Mouse (Mus musculus): ENCODE measurements around the gene Hdgfl1. TPM values are rescaled to one million over a fixed set of nuclear protein-coding genes. Genes with fewer than 3 reads are reported as not detected.

The Hdgfl1 gene
- not detected in 2 replicates for polyA plus RNA-seq (2014; fragmentation: Nextera tagmentation; extraction: Ambion mirVana)

DNA sequence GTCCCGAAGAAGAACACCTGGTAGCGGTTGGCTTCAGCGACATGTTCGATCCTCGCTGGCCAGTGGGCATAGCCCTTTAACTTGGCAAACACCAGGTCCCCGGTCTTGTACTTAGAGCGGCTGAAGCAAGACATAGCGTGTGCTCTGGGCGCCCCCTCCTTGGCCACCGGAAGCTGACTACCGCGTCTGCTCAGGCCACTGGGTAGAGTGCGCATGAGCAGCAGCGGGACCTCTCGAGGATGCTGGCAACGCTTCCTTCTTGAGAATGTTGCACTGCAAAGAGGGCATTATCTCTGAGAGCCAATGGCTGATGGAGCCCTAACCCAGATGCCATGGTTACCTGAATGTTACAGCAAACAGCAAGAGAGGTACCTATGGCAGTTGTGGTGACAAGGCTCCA is at the start of gene Hdgfl1:
Gene Hdgfl1, minus strand, starts transcription at position 211 of the 400 bp plus-strand sequence.
- no peak within 1 kb of the TSS for H3K4me3 ChIP-seq (replicated peaks; ENCODE audit: low read depth, low read length)
- no peak within 1 kb of the TSS for H3K4me2 ChIP-seq (ENCODE audit: low read length)
- H3K36me3 ChIP-seq (ENCODE audit: control insufficient read depth, insufficient read depth, low read length) = no peaks in the 10 kb centered on the region
- no peaks in the 10 kb centered on the region for H3K9me3 ChIP-seq (ENCODE audit: control insufficient read depth, low read length)
- no peak within 1 kb of the TSS for H3K27ac ChIP-seq (replicated peaks; ENCODE audit: low read depth, low read length)
- no peak for ATAC-seq (ENCODE audit: low FRiP score, low TSS enrichment)
- no peaks in the 10 kb centered on the region for H3K27me3 ChIP-seq (ENCODE audit: control insufficient read depth, insufficient read depth, low read length)
- WGBS = 96% methylated on average over 16 of the region's 16 CpGs
- no peak for DNase-seq
- H3K4me1 ChIP-seq (ENCODE audit: control insufficient read depth, insufficient read depth, low read length) = no peaks in the 10 kb centered on the region
- no peak within 1 kb of the TSS for H3K9ac ChIP-seq (replicated peaks; ENCODE audit: low read length)

DNA sequence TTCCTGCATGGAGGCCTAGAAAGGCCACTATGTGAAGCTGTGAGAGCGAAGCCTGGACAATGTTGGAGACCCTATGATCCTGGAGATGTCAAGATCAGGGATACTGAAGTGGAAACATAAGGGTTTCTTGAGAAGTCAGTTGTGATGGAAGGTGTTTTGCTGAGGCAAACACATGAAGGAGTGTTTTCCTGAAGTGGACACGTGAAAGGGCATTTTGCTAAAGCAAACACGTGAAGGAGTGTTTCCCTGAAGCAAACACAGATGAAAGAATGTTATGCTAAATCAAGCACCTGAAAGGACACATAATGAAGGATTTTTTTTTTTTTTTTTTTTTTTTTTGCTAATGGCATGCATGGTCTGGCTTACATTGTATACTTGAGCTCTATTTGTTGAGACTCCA is 25.5 kb upstream of the Hdgfl1 start:
- no peak overlapping the region for H3K4me2 ChIP-seq (ENCODE audit: low read length)
- ATAC-seq (ENCODE audit: low FRiP score, low TSS enrichment) = no peak
- no peak overlapping the region for H3K27ac ChIP-seq (replicated peaks; ENCODE audit: low read depth, low read length)
- H3K36me3 ChIP-seq (ENCODE audit: control insufficient read depth, insufficient read depth, low read length) = no peaks in the 10 kb centered on the region
- no peaks in the 10 kb centered on the region for H3K4me1 ChIP-seq (ENCODE audit: control insufficient read depth, insufficient read depth, low read length)
- H3K27me3 ChIP-seq (ENCODE audit: control insufficient read depth, insufficient read depth, low read length) = no peaks in the 10 kb centered on the region
- H3K9ac ChIP-seq (replicated peaks; ENCODE audit: low read length) = no peak overlapping the region
- H3K9me3 ChIP-seq (ENCODE audit: control insufficient read depth, low read length) = no peaks in the 10 kb centered on the region
- H3K4me3 ChIP-seq (replicated peaks; ENCODE audit: low read depth, low read length) = no peak overlapping the region
- 85% methylated on average over 3 of the region's 3 CpGs for WGBS
- DNase-seq = no peak

DNA sequence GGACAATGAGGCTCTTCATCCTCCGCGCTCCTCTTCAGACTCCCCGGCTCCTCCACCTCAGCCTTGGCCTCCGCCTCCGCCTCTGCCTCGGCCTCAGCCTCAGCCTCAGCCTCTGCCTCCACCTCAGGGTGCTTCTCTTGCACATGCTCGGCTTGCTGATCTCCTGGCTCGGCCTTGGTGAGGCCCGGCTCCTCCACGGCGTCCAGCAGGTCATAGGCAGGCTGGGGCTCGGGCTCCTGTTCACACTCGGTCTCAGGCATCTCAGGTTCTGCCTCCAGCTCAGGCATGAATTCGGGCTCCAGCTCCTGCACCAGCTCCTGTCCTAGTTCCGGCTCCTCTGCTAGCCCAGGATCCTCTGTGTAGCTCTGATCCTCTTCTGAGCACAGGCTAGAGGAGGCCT is 541 bp downstream of the Hdgfl1 start:
- Histone ChIP-seq H3K36me3 (ENCODE audit: control insufficient read depth, insufficient read depth, low read length) (no peaks in the 10 kb centered on the region), H3K9ac (replicated peaks; ENCODE audit: low read length) (no peak overlapping the region), H3K4me3 (replicated peaks; ENCODE audit: low read depth, low read length) (no peak overlapping the region), H3K9me3 (ENCODE audit: control insufficient read depth, low read length) (no peaks in the 10 kb centered on the region), H3K4me2 (ENCODE audit: low read length) (no peak overlapping the region), H3K4me1 (ENCODE audit: control insufficient read depth, insufficient read depth, low read length) (no peaks in the 10 kb centered on the region), H3K27ac (replicated peaks; ENCODE audit: low read depth, low read length) (no peak overlapping the region), H3K27me3 (ENCODE audit: control insufficient read depth, insufficient read depth, low read length) (no peaks in the 10 kb centered on the region)
- 95% methylated on average over 15 of the region's 15 CpGs for WGBS
- ATAC-seq (ENCODE audit: low FRiP score, low TSS enrichment) (no peak), DNase-seq (no peak)

DNA sequence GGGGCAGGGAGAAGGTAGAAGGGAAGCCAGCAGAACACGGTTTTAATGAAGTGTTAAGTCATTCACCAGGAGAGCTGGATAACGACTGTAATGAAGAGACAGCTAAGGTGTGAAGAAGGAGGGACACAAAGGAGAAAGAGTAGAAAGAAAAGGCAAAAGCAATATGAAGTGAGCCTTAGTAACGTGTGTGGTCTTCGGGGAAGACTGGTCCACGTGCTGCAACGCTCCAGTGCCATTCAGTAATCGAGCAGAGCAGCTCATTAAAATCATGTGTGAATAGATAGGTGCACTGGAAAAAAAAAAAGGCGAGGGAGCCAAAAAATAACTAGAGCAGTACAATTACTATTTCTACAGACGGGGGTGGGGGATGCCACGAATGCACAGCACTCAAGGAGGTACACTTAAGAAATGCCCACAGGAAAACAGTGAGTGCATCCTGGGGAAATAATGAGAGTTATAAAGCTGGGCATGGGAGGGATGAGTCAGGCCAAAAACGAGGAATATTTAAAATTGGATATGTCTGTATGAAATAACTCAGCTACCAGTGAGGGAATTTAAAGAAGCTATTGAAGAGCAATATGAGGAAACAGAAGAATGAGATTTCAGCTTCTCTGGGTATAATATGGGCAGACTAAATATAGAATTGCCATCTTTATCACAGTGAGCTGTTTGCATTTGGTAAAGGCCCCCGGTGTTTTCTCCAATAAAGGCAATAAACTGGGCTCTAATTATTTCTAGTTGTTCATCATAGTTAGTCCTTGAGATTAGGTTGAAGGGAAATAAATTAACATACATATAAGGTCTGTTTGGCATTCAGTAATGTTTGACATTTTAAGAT is 7.8 kb downstream of the Hdgfl1 start:
- H3K36me3 ChIP-seq (ENCODE audit: control insufficient read depth, insufficient read depth, low read length) = no peaks in the 10 kb centered on the region

DNA sequence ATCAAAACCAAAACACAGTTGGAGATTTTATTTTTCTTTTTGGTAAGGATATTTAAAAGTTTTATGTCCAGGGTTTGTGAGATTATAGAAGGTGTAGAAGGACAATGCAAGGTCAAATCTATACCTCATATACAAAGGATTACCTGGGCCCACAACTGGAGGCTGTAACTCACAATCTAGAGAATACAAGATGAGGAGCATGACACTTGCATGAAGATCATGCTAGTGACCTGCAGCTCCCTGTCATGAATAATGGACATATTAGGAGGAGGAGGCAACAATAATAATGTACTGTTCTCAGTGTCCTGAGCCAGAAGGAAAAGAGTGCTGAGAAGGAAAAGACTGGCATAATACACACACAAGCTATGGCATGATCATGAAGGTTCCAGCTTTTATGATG is 17.1 kb downstream of the Hdgfl1 start:
- Histone ChIP-seq H3K9ac (replicated peaks; ENCODE audit: low read length) (no peak overlapping the region), H3K4me2 (ENCODE audit: low read length) (no peak overlapping the region), H3K36me3 (ENCODE audit: control insufficient read depth, insufficient read depth, low read length) (no peaks in the 10 kb centered on the region), H3K4me1 (ENCODE audit: control insufficient read depth, insufficient read depth, low read length) (peaks cover 5% of the 10 kb centered on the region; the same call in 1 of the 2 replicates), H3K4me3 (replicated peaks; ENCODE audit: low read depth, low read length) (no peak overlapping the region), H3K27ac (replicated peaks; ENCODE audit: low read depth, low read length) (peak overlapping the region; percentile 65), H3K27me3 (ENCODE audit: control insufficient read depth, insufficient read depth, low read length) (no peaks in the 10 kb centered on the region), H3K9me3 (ENCODE audit: control insufficient read depth, low read length) (no peaks in the 10 kb centered on the region)
- DNase-seq (peak; percentile 23), ATAC-seq (ENCODE audit: low FRiP score, low TSS enrichment) (no peak; the same call in 1 of the 2 replicates)

More for the DNA sequence above, 7.8 kb downstream of the Hdgfl1 start:
- 66% methylated on average over 12 of the region's 12 CpGs for WGBS
- Histone ChIP-seq H3K4me2 (ENCODE audit: low read length) (no peak overlapping the region), H3K27ac (replicated peaks; ENCODE audit: low read depth, low read length) (no peak overlapping the region), H3K4me1 (ENCODE audit: control insufficient read depth, insufficient read depth, low read length) (no peaks in the 10 kb centered on the region), H3K9me3 (ENCODE audit: control insufficient read depth, low read length) (no peaks in the 10 kb centered on the region), H3K4me3 (replicated peaks; ENCODE audit: low read depth, low read length) (no peak overlapping the region), H3K27me3 (ENCODE audit: control insufficient read depth, insufficient read depth, low read length) (no peaks in the 10 kb centered on the region), H3K9ac (replicated peaks; ENCODE audit: low read length) (no peak overlapping the region)
- DNase-seq (no peak), ATAC-seq (ENCODE audit: low FRiP score, low TSS enrichment) (no peak)

DNA sequence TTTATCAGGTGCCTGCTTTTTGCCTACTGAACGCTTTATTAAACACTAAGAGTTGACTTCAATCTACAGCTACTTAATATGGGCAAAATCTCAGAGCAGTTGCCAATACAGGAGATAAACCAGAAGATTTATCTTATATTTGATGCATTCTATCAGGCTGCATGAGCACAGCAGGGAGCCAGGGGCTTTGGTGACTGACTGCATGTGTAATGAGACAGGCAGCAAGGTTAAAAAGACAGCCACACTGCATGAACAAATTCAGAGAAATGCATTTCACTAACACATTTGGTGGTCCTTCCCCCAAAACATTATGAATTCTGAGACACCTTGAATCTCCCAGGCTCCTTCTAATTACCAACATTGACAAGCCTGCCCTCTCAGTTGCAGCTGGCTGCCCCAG is 17.6 kb downstream of the Hdgfl1 start:
- DNase-seq = peak; percentile 84
- peak; percentile 73; the same call in 1 of the 2 replicates for ATAC-seq (ENCODE audit: low FRiP score, low TSS enrichment)
- peaks cover 5% of the 10 kb centered on the region; the same call in 1 of the 2 replicates for H3K4me1 ChIP-seq (ENCODE audit: control insufficient read depth, insufficient read depth, low read length)
- H3K27ac ChIP-seq (replicated peaks; ENCODE audit: low read depth, low read length) = peak overlapping the region; percentile 65
- H3K4me3 ChIP-seq (replicated peaks; ENCODE audit: low read depth, low read length) = no peak overlapping the region
- no peaks in the 10 kb centered on the region for H3K9me3 ChIP-seq (ENCODE audit: control insufficient read depth, low read length)
- no peak overlapping the region for H3K9ac ChIP-seq (replicated peaks; ENCODE audit: low read length)
- no peak overlapping the region for H3K4me2 ChIP-seq (ENCODE audit: low read length)
- H3K36me3 ChIP-seq (ENCODE audit: control insufficient read depth, insufficient read depth, low read length) = no peaks in the 10 kb centered on the region
- no peaks in the 10 kb centered on the region for H3K27me3 ChIP-seq (ENCODE audit: control insufficient read depth, insufficient read depth, low read length)
- WGBS = 31% methylated on average over 1 of the region's 1 CpGs

DNA sequence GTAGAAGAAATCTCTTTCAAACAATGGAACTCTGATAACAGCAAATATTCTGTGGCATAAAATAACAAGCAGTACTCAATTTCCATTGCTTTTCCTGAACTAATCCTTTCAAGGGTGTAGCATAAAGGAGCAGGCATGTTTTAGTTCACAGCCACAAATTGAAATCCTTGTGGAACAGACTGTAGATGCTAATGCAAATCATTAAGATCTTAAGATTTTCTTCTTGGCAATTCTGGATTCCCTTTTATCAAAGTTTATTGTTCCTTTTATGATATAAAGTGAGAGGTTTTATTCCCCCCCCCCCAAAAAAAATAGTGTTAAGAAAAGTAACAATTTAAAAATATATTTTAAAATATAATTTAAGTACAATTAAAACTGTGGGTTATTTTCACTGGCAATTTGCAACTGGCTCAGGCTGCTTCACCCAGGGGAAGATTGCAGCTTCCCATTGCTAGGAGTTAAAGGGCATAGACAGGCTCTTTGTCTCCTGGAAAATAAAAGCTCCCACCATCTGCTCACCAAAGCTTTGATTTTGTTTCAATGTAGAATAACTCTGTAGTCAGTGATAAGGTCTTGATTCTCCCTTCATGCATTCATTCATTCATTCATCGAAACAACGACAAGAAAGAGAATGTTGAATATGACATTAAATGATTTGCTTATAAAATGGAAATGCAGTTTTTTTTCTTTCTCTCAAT is 24.1 kb downstream of the Hdgfl1 start:
- 7% methylated on average over 2 of the region's 2 CpGs for WGBS
- H3K27ac ChIP-seq (replicated peaks; ENCODE audit: low read depth, low read length) = peak overlapping the region; percentile 78
- no peaks in the 10 kb centered on the region for H3K27me3 ChIP-seq (ENCODE audit: control insufficient read depth, insufficient read depth, low read length)
- no peak overlapping the region for H3K4me3 ChIP-seq (replicated peaks; ENCODE audit: low read depth, low read length)
- H3K9me3 ChIP-seq (ENCODE audit: control insufficient read depth, low read length) = no peaks in the 10 kb centered on the region
- DNase-seq (peak; percentile 71), ATAC-seq (ENCODE audit: low FRiP score, low TSS enrichment) (peak; percentile 84; the same call in 1 of the 2 replicates)
- no peak overlapping the region for H3K4me2 ChIP-seq (ENCODE audit: low read length)
- peaks cover 14% of the 10 kb centered on the region for H3K4me1 ChIP-seq (ENCODE audit: control insufficient read depth, insufficient read depth, low read length)
- no peaks in the 10 kb centered on the region for H3K36me3 ChIP-seq (ENCODE audit: control insufficient read depth, insufficient read depth, low read length)
- no peak overlapping the region for H3K9ac ChIP-seq (replicated peaks; ENCODE audit: low read length)

DNA sequence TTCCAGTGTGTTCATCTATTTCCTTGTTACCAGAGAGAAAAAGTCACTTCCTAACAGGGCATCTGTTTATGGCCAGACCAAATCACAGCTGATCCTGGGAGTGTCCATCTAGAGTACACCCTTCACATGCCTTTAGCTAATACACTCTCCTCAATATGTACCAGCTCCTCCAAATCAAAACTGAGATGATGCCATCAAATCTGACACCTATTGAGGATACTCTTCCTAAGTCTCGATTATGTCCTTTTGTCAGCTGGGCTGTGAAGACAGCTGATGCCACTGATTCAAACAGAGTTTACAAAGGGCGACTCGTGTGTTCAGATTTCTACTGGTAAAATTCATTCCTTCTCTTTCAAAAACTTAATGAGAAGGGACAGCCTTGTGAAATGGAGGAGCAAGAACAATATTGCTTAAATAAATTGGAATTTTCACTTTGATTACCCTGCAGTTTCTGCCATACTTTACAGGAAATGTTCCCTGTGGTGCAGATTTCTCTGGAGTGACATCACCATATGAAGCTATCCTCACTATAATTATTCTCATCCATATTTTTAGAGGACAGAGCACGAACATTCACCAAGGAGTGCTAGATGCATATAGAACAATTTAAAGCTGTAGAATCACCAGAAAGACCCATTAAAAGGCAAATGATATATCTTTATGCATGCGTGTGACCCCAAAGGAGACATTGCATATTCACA is 24.8 kb downstream of the Hdgfl1 start:
- no peaks in the 10 kb centered on the region for H3K27me3 ChIP-seq (ENCODE audit: control insufficient read depth, insufficient read depth, low read length)
- ATAC-seq (ENCODE audit: low FRiP score, low TSS enrichment) (peak; percentile 50; the same call in 1 of the 2 replicates), DNase-seq (peak; percentile 47)
- no peak overlapping the region for H3K4me2 ChIP-seq (ENCODE audit: low read length)
- H3K27ac ChIP-seq (replicated peaks; ENCODE audit: low read depth, low read length) = peak overlapping the region; percentile 78
- 12% methylated on average over 5 of the region's 5 CpGs for WGBS
- H3K9me3 ChIP-seq (ENCODE audit: control insufficient read depth, low read length) = no peaks in the 10 kb centered on the region
- no peak overlapping the region for H3K9ac ChIP-seq (replicated peaks; ENCODE audit: low read length)
- H3K4me3 ChIP-seq (replicated peaks; ENCODE audit: low read depth, low read length) = no peak overlapping the region
- H3K36me3 ChIP-seq (ENCODE audit: control insufficient read depth, insufficient read depth, low read length) = no peaks in the 10 kb centered on the region
- H3K4me1 ChIP-seq (ENCODE audit: control insufficient read depth, insufficient read depth, low read length) = peaks cover 14% of the 10 kb centered on the region

Measured in midbrain, embryonic 14.5 days (tissue).